Mouse (Mus musculus) thymus, adult 18-20 months (tissue): Measurements from ENCODE around the gene Klf7.

ENCODE experiments used
- DNase-seq, 2 experiments: peaks; one replicate each; pipeline ENCODE4 v3.0.0; 2022; ENCODE audit warnings: mixed read lengths in 2 of 2

Gene Klf7

GRCm38 (mm10) chr1:64020672-64021635, 101.1 kb downstream of the Klf7 start:
- DNase-seq = no peak

GRCm38 (mm10) chr1:64019127-64019635, 102.9 kb downstream of the Klf7 start:
- no peak for DNase-seq

- DNase-seq = no peak
Measured at GRCm38 (mm10) chr1:64018466-64019077, 103.5 kb downstream of the Klf7 start.

GRCm38 (mm10) chr1:64014091-64014490, 108.0 kb downstream of the Klf7 start:
- no peak for DNase-seq

GRCm38 (mm10) chr1:64008994-64009393, 113.1 kb downstream of the Klf7 start:
- no peak for DNase-seq

- no peak for DNase-seq
Measured at GRCm38 (mm10) chr1:64008031-64008430, 114.1 kb downstream of the Klf7 start.

- no peak for DNase-seq
Measured at GRCm38 (mm10) chr1:64005194-64005593, 116.9 kb downstream of the Klf7 start.

- no peak for DNase-seq
Measured at GRCm38 (mm10) chr1:64003525-64004291, 118.4 kb downstream of the Klf7 start.

GRCm38 (mm10) chr1:64002036-64002435, 120.0 kb downstream of the Klf7 start:
- peak; percentile 25 to 47 for DNase-seq

GRCm38 (mm10) chr1:64000597-64000996, 121.5 kb downstream of the Klf7 start:
- peak; percentile 29 to 63 for DNase-seq

GRCm38 (mm10) chr1:63999481-63999880, 122.6 kb downstream of the Klf7 start:
- no peak for DNase-seq

- no peak for DNase-seq
Measured at GRCm38 (mm10) chr1:63998901-63999300, 123.2 kb downstream of the Klf7 start.

GRCm38 (mm10) chr1:63998139-63998538, 123.9 kb downstream of the Klf7 start:
- DNase-seq = no peak

GRCm38 (mm10) chr1:63995828-63996227, 126.3 kb downstream of the Klf7 start:
- no peak for DNase-seq

GRCm38 (mm10) chr1:63995137-63995492, 127.0 kb downstream of the Klf7 start:
- DNase-seq = no peak

GRCm38 (mm10) chr1:63994248-63995136, 127.6 kb downstream of the Klf7 start:
- no peak for DNase-seq

GRCm38 (mm10) chr1:63992506-63992905, 129.6 kb downstream of the Klf7 start:
- DNase-seq = no peak

- DNase-seq = no peak
Measured at GRCm38 (mm10) chr1:63990416-63990815, 131.7 kb downstream of the Klf7 start.

GRCm38 (mm10) chr1:63980733-63981132, 141.3 kb downstream of the Klf7 start:
- DNase-seq = no peak
